Mouse (Mus musculus) hematopoietic stem cell, adult 5-6 weeks (primary cell): Measurements from ENCODE around the gene Cnih1. TPM values are rescaled to one million over a fixed set of nuclear protein-coding genes. Genes with fewer than 3 reads are reported as not detected.
"Not testable (repeated sequence)": the region's sequence is repeated elsewhere in the genome, so short reads cannot be mapped to it uniquely, and the experiment has no call there.

Source experiments
- ATAC-seq, 2 experiments: fragments of 125-278 bp in 1 of 2; replicated peaks in 1 of 2; 2 replicates each; pipeline ENCODE4 v1.8.0; 2016 to 2017; ENCODE audit warnings: inconsistent platforms in 2 of 2, mild to moderate bottlenecking in 2 of 2, moderate number of reproducible peaks in 2 of 2, low read depth in 1 of 2, moderate TSS enrichment in 1 of 2; ENCODE audit not compliant: low FRiP score in 2 of 2, poor library complexity in 2 of 2, severe bottlenecking in 2 of 2, insufficient read depth in 1 of 2, low TSS enrichment in 1 of 2
- total RNA-seq: library from RNA; stranded (forward); fragments of 172-1452, 232-1000 nt; gene quantifications from 2 replicates; pipeline ENCODE4 v1.2.3, GENCODE M21; 2017

Gene Cnih1
- total RNA-seq, 1 experiment from 2014 or later, result 55.0 TPM

DNA sequence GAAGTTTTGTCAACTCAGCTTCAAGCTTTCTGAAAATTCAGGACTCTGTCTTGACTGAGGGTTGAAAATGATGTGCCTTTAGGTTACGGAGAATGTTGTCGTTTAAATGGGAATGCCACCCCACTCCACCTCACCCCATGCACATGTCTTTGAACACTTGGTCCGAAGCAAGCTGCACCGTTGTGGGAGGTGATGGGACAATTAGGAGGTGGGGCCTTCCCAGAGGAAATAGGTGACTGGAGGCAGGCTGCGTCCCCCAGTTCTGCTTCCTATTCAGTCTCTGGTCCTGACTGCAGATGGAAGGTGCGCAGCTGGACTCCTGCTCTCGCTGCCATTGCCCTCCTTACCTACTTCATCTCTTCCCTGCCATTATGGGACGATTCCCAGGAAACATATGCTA is 32.4 kb downstream of the Cnih1 start:
- ATAC-seq, result no peak

GRCm38 (mm10) chr14:46754371-46754770 is 33.8 kb downstream of the Cnih1 start:
- not testable (repeated sequence) for ATAC-seq

DNA sequence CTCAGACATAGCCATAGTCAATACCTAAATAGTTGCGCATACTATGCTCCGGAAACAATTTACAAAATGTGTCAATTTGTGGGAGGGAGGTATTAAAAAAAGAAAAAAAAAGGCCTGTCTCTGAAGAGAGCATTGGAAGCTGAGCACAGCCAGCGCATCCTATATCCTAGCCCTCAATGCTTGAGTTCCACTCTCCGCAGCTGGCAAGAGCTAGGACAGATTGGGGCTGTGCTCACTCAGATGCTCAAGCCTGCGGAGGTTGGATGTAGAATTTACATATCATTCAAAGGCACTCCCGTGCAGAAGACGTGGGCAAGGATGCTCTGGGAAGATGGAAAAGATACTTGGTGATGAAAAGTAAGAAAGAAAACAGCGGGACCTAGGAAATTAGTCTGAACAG is 42.8 kb downstream of the Cnih1 start:
- no peak for ATAC-seq

GRCm38 (mm10) chr14:46742674-46743073 is 45.5 kb downstream of the Cnih1 start:
- 0 out of 4 replicates have a peak, but pooled peaks of 1 of the 2 experiments have one; percentile 22 for ATAC-seq

DNA sequence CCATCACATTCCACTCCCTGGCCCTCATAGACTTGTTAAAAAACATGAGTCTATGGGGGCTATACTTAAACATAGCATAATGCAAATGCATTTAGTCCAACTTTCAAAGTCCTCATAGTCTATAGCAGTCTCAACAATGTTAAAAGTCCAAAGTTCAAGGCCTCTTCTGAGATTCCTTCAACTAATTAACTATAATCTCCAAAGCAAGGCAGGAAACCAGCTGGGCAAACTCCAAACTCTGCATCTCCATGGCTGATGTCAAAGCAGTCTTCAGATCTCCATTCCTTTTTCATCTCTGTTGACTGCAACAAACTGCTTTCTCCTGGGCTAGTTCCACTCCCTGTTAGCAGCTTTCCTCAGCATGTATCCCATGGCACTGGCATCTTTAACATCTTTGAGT is 50.9 kb downstream of the Cnih1 start:
- not testable (repeated sequence) for ATAC-seq

- no peak for ATAC-seq
Observed at GRCm38 (mm10) chr14:46736366-46736765, 51.8 kb downstream of the Cnih1 start.

GRCm38 (mm10) chr14:46734761-46735455 is 53.3 kb downstream of the Cnih1 start:
- no peak for ATAC-seq

DNA sequence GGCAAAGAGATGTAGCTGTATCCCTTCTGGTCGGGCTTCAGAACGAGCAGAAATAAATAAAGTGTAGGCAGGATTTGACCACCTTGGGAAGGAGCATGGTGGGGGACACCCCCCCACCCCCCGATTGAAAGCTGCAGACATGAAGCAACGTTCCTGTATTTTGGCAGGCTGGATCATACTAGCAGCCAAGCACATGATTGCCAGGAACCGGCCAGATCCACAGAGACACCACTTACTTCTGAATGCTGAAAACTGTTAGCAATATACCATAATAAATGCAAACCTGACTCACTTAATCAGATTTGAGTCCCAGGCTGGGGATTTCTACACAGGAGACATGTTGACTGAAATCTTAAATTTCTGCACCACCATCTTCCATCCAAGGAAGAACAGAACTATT is 53.9 kb downstream of the Cnih1 start:
- ATAC-seq, result no peak

DNA sequence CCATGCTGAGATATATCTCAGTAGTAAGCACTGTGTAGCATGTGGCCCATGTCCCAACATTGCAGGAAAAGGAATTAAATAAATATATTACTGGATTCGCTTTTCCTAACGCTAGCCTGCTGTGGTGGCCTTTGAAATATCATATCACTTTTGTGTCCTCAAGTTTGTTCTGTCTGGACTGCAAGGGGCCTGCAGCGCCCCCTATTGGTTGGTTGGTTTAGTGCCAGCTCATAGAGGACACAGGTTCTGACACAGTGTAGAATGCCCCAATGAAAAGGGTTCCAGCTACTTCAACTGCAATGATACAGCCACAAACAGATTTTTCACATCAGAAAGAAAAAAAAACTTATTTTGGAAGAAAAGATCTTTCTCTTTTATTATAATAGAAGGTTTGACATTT is 62.5 kb downstream of the Cnih1 start:
- no peak for ATAC-seq

Other genes with a start within 250 kb of the Cnih1 start
- gene Cdkn3, start 27.9 kb downstream of the Cnih1 start, total RNA-seq, result 27.3 and 33.1 TPM in 2 replicates
- gene Gmfb, start 33.8 kb upstream of the Cnih1 start, total RNA-seq, result 91.8 and 104 TPM in 2 replicates
- 15.0 and 17.0 TPM in 2 replicates for gene Cgrrf1, start 43.7 kb upstream of the Cnih1 start, total RNA-seq
- 0.06 and 2.3 TPM in 2 replicates for gene Samd4, start 94.4 kb upstream of the Cnih1 start, total RNA-seq